Mouse (Mus musculus) retina, postnatal 1 day (tissue): ENCODE measurements around the gene Ermap.

Experiments used
- DNase-seq: peaks from one replicate; pipeline ENCODE4 v3.0.0-alpha.2; 2012

Gene Ermap

GRCm38 (mm10) chr4:119133306-119133705 lies 56.5 kb downstream of the Ermap start:
- DNase-seq: no peak

- no peak for DNase-seq
These were observed 58.5 kb downstream of the Ermap start for GRCm38 (mm10) chr4:119131189-119131910.

- no peak for DNase-seq
These were observed 60.7 kb downstream of the Ermap start for GRCm38 (mm10) chr4:119129096-119129495.

GRCm38 (mm10) chr4:119128547-119128946 lies 61.3 kb downstream of the Ermap start:
- no peak for DNase-seq

DNA sequence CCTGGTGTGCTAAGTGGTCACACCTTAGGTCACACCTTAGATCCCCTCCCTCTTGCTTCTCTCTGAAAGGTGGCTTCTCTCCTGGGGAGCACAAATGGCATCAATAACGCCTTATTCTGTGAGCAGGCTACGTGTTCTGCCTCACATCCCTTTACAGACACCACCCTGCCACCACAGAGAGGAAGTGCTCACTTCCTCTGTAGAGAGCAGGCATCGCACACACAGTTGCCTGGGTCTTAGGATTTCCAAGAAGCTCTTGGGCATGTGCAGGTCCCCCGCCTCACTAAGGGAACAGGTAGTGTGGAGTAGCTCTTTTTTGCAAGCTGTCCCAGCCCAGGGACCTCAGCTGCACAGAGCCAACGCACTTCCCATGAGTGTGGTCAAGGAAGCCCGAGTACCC lies 62.6 kb downstream of the Ermap start:
- DNase-seq: no peak

GRCm38 (mm10) chr4:119125577-119126270 lies 64.1 kb downstream of the Ermap start:
- DNase-seq: no peak
